Mouse (Mus musculus) kidney, adult 2 months (tissue): Measurements from ENCODE around the gene Sde2.

Experiments
- CTCF ChIP-seq: fragments of 200-500 bp; conservative IDR thresholded peaks from 2 replicates; pipeline ENCODE4 v1.5.1; 2011; ENCODE audit warnings: low read depth, mild to moderate bottlenecking, control low read depth, low read length, moderate library complexity, mixed read lengths; ENCODE audit not compliant: insufficient read depth, insufficient read length
- POLR2A ChIP-seq: fragments of 200-500 bp; IDR thresholded peaks from one replicate; pipeline ENCODE4 v1.6.1; 2011; ENCODE audit warnings: low read depth, low read length, control low read depth

GRCm38 (mm10) chr1:180877466-180877865 is 26.5 kb downstream of the Sde2 start:
- TF ChIP-seq POLR2A (no peak), CTCF (no peak)
